Mouse (Mus musculus): ENCODE data around the gene Gm26938.

DNA sequence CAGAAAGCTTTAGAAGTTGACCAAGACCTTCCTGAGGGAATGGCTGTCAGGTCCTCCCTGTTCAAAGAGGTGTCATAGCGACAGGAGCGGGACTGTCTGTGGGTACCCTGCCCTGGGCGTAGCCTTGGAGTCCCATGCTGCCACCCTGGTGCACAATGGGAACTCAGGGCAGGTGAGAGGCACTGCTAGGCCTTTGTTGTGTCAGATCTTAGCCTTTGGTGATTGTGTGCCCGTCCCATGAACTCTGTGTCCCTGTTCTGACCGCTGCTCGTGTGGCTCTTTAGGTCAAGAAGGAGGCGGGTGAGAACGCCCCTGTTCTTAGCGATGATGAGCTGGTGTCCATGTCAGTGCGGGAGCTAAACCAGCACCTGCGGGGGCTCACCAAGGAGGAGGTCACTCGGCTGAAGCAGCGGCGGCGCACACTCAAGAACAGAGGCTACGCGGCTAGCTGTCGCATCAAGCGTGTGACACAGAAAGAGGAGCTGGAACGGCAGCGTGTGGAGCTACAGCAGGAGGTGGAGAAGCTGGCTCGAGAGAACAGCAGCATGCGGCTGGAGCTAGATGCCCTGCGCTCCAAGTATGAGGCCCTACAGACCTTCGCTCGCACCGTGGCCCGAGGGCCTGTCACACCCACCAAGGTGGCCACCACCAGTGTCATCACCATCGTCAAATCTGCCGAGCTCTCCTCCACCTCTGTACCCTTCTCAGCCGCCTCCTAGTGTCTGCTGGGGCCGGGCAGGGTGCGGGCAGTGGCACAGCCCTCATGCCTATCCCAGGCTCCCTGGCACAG, 26.2 kb downstream of the Gm26938 start:
- TF ChIP-seq CTCF (IDR thresholded peaks at IDR 0.05; ENCODE audit: insufficient read depth, low read length): no peak
- TF ChIP-seq POLR2A (IDR thresholded peaks at IDR 0.05; ENCODE audit: borderline replicate concordance, extremely low read depth, low read depth, low read length): no peak

Data from lung, adult 2 months (tissue).